In the genomic region with DNA sequence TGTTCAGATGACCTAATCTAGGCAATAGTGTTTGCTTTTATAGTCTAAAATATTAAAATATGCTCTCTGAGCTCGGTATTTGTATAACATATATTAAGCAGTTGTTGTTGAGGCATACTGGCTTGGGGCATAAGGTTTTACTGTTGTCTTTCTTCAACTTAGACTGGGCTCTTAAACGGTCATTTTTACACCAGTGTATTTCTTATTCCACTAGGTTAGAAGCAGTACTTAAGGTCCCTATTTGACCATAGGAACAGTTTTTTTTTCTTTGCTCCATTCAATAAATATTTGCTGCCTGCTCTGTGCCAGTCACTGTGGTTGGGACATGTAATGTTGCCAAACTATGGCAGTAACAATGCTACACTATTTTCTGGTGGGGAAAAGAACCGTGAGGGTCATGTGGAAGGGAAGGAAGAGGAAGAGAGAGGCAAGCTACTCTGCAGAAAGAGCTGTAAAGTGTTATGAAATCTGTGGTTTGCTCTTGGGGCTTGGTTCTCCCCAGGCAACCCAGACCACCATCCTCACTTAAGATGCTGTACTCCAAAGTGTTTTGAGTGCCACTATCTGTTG, we compare ENCODE assay signal across 8 mouse cellular contexts. TPM values are rescaled to one million over a fixed set of nuclear protein-coding genes. Genes with fewer than 3 reads are reported as not detected.
DNase-seq lines count a peak whose midpoint lies in the region; ATAC-seq and TF ChIP-seq lines count a peak whose summit lies in the region.

No protein-coding gene starts in this region.

- H3K4me3 ChIP-seq in kidney, postnatal 0 days (replicated peaks; ENCODE audit: low read depth, low read length): peak overlapping the region; percentile 72
- H3K4me3 ChIP-seq in forebrain, postnatal 0 days (ENCODE audit: low read depth, low read length): peak overlapping the region; percentile 87
- peak overlapping the region; percentile 86 for H3K4me3 ChIP-seq in liver, embryonic 11.5 days (ENCODE audit: low read depth, low read length)
- peak overlapping the region; percentile 85 for H3K4me3 ChIP-seq in neural tube, embryonic 12.5 days

- H3K4me2 ChIP-seq in kidney, postnatal 0 days (ENCODE audit: low read length): peak overlapping the region; percentile 72
- H3K4me2 ChIP-seq in forebrain, postnatal 0 days (ENCODE audit: low read depth): peak overlapping the region; percentile 68
- H3K4me2 ChIP-seq in liver, embryonic 11.5 days: peak overlapping the region; percentile 92
- peak overlapping the region; percentile 68 for H3K4me2 ChIP-seq in neural tube, embryonic 12.5 days (replicated peaks)

- peaks cover 4% of the 10 kb centered on the region; the same call in 1 of the 2 replicates for H3K4me1 ChIP-seq in kidney, postnatal 0 days (replicated peaks; ENCODE audit: insufficient read depth, low read length)
- H3K4me1 ChIP-seq in forebrain, postnatal 0 days (ENCODE audit: insufficient read depth): peaks cover 29% of the 10 kb centered on the region
- peaks cover 10% of the 10 kb centered on the region; the same call in 1 of the 2 replicates for H3K4me1 ChIP-seq in liver, embryonic 11.5 days (replicated peaks; ENCODE audit: control insufficient read depth, insufficient read depth, low read length)
- peaks cover 24% of the 10 kb centered on the region for H3K4me1 ChIP-seq in neural tube, embryonic 12.5 days

- H3K27ac ChIP-seq in kidney, postnatal 0 days: no peak overlapping the region
- H3K27ac ChIP-seq in forebrain, postnatal 0 days (ENCODE audit: low read depth, low read length): 0 out of 2 replicates have a peak overlapping the region, but pooled peaks have one; percentile 99
- no peak overlapping the region for H3K27ac ChIP-seq in liver, embryonic 11.5 days (ENCODE audit: low read depth, low read length)
- H3K27ac ChIP-seq in neural tube, embryonic 12.5 days: no peak overlapping the region

- H3K9me3 ChIP-seq in kidney, postnatal 0 days (replicated peaks; ENCODE audit: low read length): no peaks in the 10 kb centered on the region
- no peaks in the 10 kb centered on the region for H3K9me3 ChIP-seq in forebrain, postnatal 0 days (ENCODE audit: low read length)
- no peaks in the 10 kb centered on the region for H3K9me3 ChIP-seq in liver, embryonic 11.5 days (ENCODE audit: control insufficient read depth, low read length)
- H3K9me3 ChIP-seq in neural tube, embryonic 12.5 days: no peaks in the 10 kb centered on the region

- no peak for TF ChIP-seq CTCF in kidney, postnatal 0 days (IDR thresholded peaks at IDR 0.05; ENCODE audit: low read depth)
- no peak for TF ChIP-seq CTCF in forebrain, postnatal 0 days (IDR thresholded peaks at IDR 0.05; ENCODE audit: low read depth)

- 24% methylated on average over 3 of the region's 3 CpGs for WGBS in kidney, postnatal 0 days
- WGBS in forebrain, postnatal 0 days: 4% methylated on average over 3 of the region's 3 CpGs
- WGBS in liver, embryonic 11.5 days: 31% methylated on average over 3 of the region's 3 CpGs
- 43% methylated on average over 3 of the region's 3 CpGs for WGBS in neural tube, embryonic 12.5 days

- no peak for DNase-seq in kidney, postnatal 0 days (ENCODE audit: low spot score)
- DNase-seq in kidney, adult 18-20 months: no peak
- no peak for DNase-seq in forebrain, postnatal 0 days
- no peak for DNase-seq in liver, embryonic 11.5 days (ENCODE audit: low spot score)
- DNase-seq in urinary bladder, postnatal 14 days (ENCODE audit: low spot score): no peak
- no peak for DNase-seq in adrenal gland, postnatal 4 days (ENCODE audit: low spot score in 2 of 2)
- DNase-seq in cerebellum, adult 11 months: no peak

- no peak overlapping the region; the same call in 1 of the 2 replicates for H3K9ac ChIP-seq in kidney, postnatal 0 days (ENCODE audit: low read depth, low read length)
- H3K9ac ChIP-seq in forebrain, postnatal 0 days: peak overlapping the region; percentile 95
- no peak overlapping the region for H3K9ac ChIP-seq in liver, embryonic 11.5 days (ENCODE audit: low read depth, low read length)
- H3K9ac ChIP-seq in neural tube, embryonic 12.5 days: peak overlapping the region; percentile 95

- no peaks in the 10 kb centered on the region for H3K36me3 ChIP-seq in kidney, postnatal 0 days (ENCODE audit: insufficient read depth, low read length)
- no peaks in the 10 kb centered on the region for H3K36me3 ChIP-seq in forebrain, postnatal 0 days (ENCODE audit: insufficient read depth)
- no peaks in the 10 kb centered on the region for H3K36me3 ChIP-seq in liver, embryonic 11.5 days (ENCODE audit: control insufficient read depth, insufficient read depth, low read length)
- H3K36me3 ChIP-seq in neural tube, embryonic 12.5 days: no peaks in the 10 kb centered on the region

- no peaks in the 10 kb centered on the region for H3K27me3 ChIP-seq in kidney, postnatal 0 days (ENCODE audit: insufficient read depth, low read length)
- no peaks in the 10 kb centered on the region for H3K27me3 ChIP-seq in forebrain, postnatal 0 days (ENCODE audit: insufficient read depth, low read length)
- no peaks in the 10 kb centered on the region for H3K27me3 ChIP-seq in liver, embryonic 11.5 days (replicated peaks; ENCODE audit: control insufficient read depth, insufficient read depth, low read length)
- no peaks in the 10 kb centered on the region for H3K27me3 ChIP-seq in neural tube, embryonic 12.5 days (replicated peaks)

- ATAC-seq in kidney, postnatal 0 days (replicated peaks; ENCODE audit: low FRiP score, low read depth): no peak
- ATAC-seq in forebrain, postnatal 0 days: no peak
- ATAC-seq in liver, embryonic 11.5 days (replicated peaks; ENCODE audit: low FRiP score): no peak
- ATAC-seq in neural tube, embryonic 12.5 days (ENCODE audit: low FRiP score, low read depth): no peak

RNA-seq across cellular contexts. Expression of gene Rnf130, which starts 1.5 kb away (rescaled TPM):
- polyA plus RNA-seq in kidney, postnatal 0 days (2015; fragmentation: Nextera tagmentation; extraction: Ambion mirVana): 104 TPM in 2 replicates
- total RNA-seq in forebrain, postnatal 0 days (2014; rRNA removed): 97.9 and 116 TPM in 2 replicates
- polyA plus RNA-seq in forebrain, postnatal 0 days (2015; fragmentation: Nextera tagmentation; extraction: Ambion mirVana): 47.9 and 61.1 TPM in 2 replicates
- polyA plus RNA-seq in liver, embryonic 11.5 days (2014; fragmentation: Nextera tagmentation; extraction: Ambion mirVana): 47.8 and 48.0 TPM in 2 replicates
- polyA plus RNA-seq in neural tube, embryonic 12.5 days (2016; fragmentation: Nextera tagmentation; extraction: Ambion mirVana): 71.9 and 75.0 TPM in 2 replicates
- total RNA-seq in adrenal gland, postnatal 4 days (2021): 10 to 100 TPM; 73.5 to 82.1 TPM

Comparison
In these comparisons a context has a peak if more than half of its experiments do, and no peak if none do; other contexts are left out.
1. H3K9ac ChIP-seq: peak in forebrain, postnatal 0 days (single experiment) and neural tube, embryonic 12.5 days (single experiment); none in kidney, postnatal 0 days (single experiment) and liver, embryonic 11.5 days (single experiment).
2. Peak in every context shown above with its lines, with median percentiles within 50 percentile points of each other: H3K4me2 ChIP-seq and H3K4me3 ChIP-seq.